Mouse (Mus musculus) small intestine, adult 2 months (tissue): Measurements from ENCODE around the gene Traf4. TPM values are rescaled to one million over a fixed set of nuclear protein-coding genes. Genes with fewer than 3 reads are reported as not detected.

Source experiments
- H3K27ac ChIP-seq: fragments of 200-500 bp; 2 replicates; pipeline ENCODE4 v1.5.1; 2012; ENCODE audit warnings: low read depth, low read length, control low read depth, inconsistent platforms; ENCODE audit not compliant: insufficient read depth
- H3K27me3 ChIP-seq: fragments of 200-500 bp; 2 replicates; pipeline ENCODE4 v1.6.1; 2012; ENCODE audit warnings: mild to moderate bottlenecking, moderate library complexity, low read length, inconsistent platforms; ENCODE audit not compliant: control insufficient read depth, insufficient read depth
- H3K36me3 ChIP-seq: fragments of 200-500 bp; 2 replicates; pipeline ENCODE4 v1.6.1; 2012; ENCODE audit warnings: mild to moderate bottlenecking, low read length, control low read depth, inconsistent platforms; ENCODE audit not compliant: control insufficient read depth, insufficient read depth
- H3K4me1 ChIP-seq: fragments of 200-500 bp; 2 replicates; pipeline ENCODE4 v1.6.1; 2012; ENCODE audit warnings: low read length, inconsistent platforms, mixed read lengths; ENCODE audit not compliant: control insufficient read depth, insufficient read depth, insufficient read length
- H3K4me3 ChIP-seq: fragments of 200-500 bp; 2 replicates; pipeline ENCODE4 v1.5.1; 2012; ENCODE audit warnings: low read depth, mild to moderate bottlenecking, control low read depth, inconsistent platforms, low read length, moderate library complexity
- CTCF ChIP-seq: fragments of 200-500 bp; IDR thresholded peaks from 2 replicates; pipeline ENCODE4 v1.5.1; 2012; ENCODE audit warnings: low read depth, mild to moderate bottlenecking, control low read depth, inconsistent platforms, low read length, moderate library complexity, mixed read lengths; ENCODE audit not compliant: insufficient replicate concordance, insufficient read length; ENCODE audit errors: extremely low read depth
- POLR2A ChIP-seq: fragments of 200-500 bp; IDR thresholded peaks from 2 replicates; pipeline ENCODE4 v1.6.1; 2012; ENCODE audit warnings: low read depth, mild to moderate bottlenecking, control low read depth, inconsistent platforms, low read length, moderate library complexity
- WGBS: fragments of 180-500 bp; shearing (Covaris S2); methylation state at CpG from one replicate; pipeline ENCODE4 v1.1.7; 2018; 5-methylcytosine and 5-hydroxymethylcytosine counted together
- polyA plus RNA-seq: library from polyadenylated mRNA; depleted of rRNA; stranded (reverse); fragments of >200 nt; gene quantifications from 2 replicates; pipeline ENCODE4 v1.2.3, GENCODE M21; 2012

Gene Traf4
- polyA plus RNA-seq, 1 experiment = 99.5 TPM

DNA sequence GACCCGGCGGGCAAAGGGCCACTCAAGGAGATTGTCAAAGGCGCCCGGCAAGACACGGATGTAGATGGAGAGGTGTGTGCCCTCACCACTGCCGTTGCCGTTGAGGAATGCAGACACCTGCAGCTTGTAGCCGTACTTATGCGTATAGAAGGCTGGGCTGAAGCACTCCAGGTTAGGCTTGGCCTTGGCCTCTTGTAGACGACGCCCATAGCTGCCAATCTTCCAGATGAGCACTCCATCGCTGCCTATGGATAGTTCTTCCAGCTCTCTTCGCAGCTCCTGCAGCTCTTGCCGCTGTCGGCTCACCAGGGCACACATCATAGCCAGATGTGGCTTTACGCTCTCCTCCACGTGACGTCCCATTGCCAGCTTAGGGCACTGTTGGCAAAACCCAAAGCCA is 5.2 kb downstream of the Traf4 start:
- no peaks in the 10 kb centered on the region for H3K27me3 ChIP-seq
- H3K4me1 ChIP-seq = peaks cover 25% of the 10 kb centered on the region
- WGBS = 84% methylated on average over 18 of the region's 18 CpGs
- no peak overlapping the region for H3K27ac ChIP-seq
- no peak overlapping the region for H3K4me3 ChIP-seq
- H3K36me3 ChIP-seq = peaks cover 41% of the 10 kb centered on the region
- TF ChIP-seq CTCF (no peak), POLR2A (no peak)

DNA sequence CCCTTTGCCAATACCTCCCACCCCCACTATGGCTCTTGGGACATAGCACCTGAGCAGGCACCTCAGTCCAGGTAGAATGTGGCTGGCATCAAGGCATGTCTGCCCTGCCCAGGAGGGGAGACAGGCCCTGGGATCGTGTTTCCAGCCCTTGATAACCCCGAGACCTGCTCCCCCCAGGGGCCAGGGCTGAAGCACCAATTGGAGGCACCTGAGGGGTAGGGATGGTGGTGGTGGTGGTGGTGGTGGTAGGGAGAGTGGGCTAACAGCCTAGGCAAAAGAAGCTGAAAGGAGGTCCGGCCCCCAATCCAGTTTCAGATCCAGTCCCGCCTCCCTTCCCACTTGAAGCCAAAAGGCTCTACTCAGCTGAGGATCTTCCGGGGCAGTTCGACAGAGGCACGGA is 5.8 kb downstream of the Traf4 start:
- Histone ChIP-seq H3K36me3 (peaks cover 44% of the 10 kb centered on the region), H3K27ac (no peak overlapping the region)
- 77% methylated on average over 7 of the region's 7 CpGs for WGBS

DNA sequence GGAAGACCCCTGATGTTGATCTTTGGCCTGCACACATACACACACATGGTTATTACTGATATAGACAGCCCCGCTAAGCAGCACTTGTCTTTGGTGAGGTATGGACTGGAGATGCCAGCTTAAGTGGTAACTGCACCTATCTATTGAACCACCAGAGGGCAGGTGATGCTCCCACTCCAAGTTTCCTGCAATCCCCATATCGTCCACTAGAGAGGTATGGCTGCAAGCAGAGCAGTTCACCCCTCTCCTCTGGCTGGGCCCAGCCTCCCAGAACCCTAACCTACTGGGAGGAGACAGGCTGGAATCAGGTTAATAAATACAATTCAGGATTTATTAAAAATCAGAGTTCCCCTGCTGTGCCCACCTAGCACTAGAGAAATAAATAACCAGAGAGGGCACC is 6.3 kb downstream of the Traf4 start:
- Histone ChIP-seq H3K27me3 (no peaks in the 10 kb centered on the region), H3K27ac (no peak overlapping the region), H3K4me1 (peaks cover 21% of the 10 kb centered on the region), H3K36me3 (peaks cover 47% of the 10 kb centered on the region), H3K4me3 (no peak overlapping the region)
- TF ChIP-seq POLR2A (no peak), CTCF (peak; percentile 98; the same call in 1 of the 2 replicates)
- WGBS = 18% methylated on average over 2 of the region's 2 CpGs

More for the DNA sequence above, 5.8 kb downstream of the Traf4 start:
- Histone ChIP-seq H3K27me3 (no peaks in the 10 kb centered on the region), H3K4me1 (peaks cover 25% of the 10 kb centered on the region), H3K4me3 (no peak overlapping the region)
- TF ChIP-seq POLR2A (no peak), CTCF (no peak)

DNA sequence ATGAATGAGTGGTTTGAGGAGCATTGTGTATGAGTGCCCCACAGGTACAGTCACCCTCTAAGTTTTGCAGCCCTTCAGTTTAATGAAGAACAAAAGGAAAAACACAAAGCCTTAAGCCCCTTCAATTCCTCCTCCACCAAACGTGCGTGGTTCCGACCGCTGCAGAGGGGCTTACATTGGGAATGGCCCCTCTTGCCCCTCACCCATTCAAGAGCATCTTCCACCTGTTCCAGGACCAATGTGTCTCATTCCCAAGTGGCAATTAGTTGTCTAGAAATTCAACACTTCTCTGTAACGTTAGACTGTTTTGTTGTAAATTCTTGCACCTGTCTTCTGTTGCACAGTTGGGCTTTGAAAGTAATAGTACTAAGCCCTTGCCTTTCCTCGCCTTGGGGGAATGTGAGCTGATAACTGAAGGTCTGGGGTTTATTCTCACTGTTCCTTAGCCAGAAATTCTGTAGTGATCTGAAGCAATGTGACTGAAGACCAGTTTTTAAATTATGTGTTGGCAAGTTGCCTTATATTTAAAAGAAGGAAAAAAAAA is 9.2 kb downstream of the Traf4 start:
- H3K36me3 ChIP-seq = peaks cover 51% of the 10 kb centered on the region
- H3K27me3 ChIP-seq = no peaks in the 10 kb centered on the region
- no peak overlapping the region for H3K4me3 ChIP-seq
- no peak overlapping the region for H3K27ac ChIP-seq
- WGBS = 84% methylated on average over 6 of the region's 6 CpGs
- TF ChIP-seq POLR2A (no peak), CTCF (no peak)
- no peaks in the 10 kb centered on the region; the same call in 1 of the 2 replicates for H3K4me1 ChIP-seq

DNA sequence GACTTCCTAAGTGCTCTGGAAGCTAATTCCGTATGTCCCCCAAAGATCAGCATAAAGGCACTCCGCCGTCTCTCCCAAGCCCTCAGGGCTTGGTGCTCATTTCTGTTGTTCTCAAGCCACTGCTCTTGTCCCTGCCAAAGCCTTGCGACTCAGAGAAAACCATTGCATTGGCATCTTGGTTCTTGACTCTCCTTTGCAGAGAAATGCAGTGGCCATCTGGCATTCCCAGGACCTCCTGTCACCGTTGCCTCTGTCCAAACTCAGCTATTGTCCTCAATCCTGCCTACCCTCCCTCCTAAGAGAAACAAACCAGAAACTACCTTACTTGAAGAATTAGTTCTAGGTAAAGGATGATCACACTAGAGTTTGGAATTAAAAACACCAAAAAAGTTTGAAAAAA is 9.7 kb downstream of the Traf4 start:
- no peak for TF ChIP-seq CTCF
- no peaks in the 10 kb centered on the region for H3K27me3 ChIP-seq
- no peak overlapping the region for H3K27ac ChIP-seq
- H3K4me1 ChIP-seq = no peaks in the 10 kb centered on the region; the same call in 1 of the 2 replicates
- H3K4me3 ChIP-seq = no peak overlapping the region
- H3K36me3 ChIP-seq = peaks cover 49% of the 10 kb centered on the region
- 91% methylated on average over 5 of the region's 5 CpGs for WGBS

DNA sequence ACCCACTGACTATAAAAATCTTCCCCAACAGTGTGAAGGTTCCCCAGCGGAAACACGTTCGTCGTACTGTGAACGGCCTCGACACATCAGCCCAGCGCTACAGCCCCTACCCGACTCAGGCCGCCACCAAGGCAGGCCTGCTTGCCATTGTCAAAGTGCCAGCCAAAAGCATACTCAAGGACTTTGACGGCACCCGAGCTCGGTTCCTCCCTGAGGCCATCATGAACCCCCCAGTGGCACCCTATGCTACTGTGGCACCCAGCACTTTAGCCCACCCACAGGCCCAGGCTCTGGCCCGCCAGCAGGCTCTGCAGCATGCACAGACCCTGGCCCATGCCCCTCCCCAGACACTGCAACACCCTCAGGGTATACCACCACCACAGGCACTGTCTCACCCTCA is 11.6 kb downstream of the Traf4 start:
- Histone ChIP-seq H3K27me3 (no peaks in the 10 kb centered on the region), H3K4me3 (no peak overlapping the region), H3K27ac (no peak overlapping the region), H3K36me3 (peaks cover 40% of the 10 kb centered on the region), H3K4me1 (no peaks in the 10 kb centered on the region; the same call in 1 of the 2 replicates)
- WGBS = 88% methylated on average over 13 of the region's 13 CpGs
- TF ChIP-seq POLR2A = no peak
- TF ChIP-seq CTCF = no peak

DNA sequence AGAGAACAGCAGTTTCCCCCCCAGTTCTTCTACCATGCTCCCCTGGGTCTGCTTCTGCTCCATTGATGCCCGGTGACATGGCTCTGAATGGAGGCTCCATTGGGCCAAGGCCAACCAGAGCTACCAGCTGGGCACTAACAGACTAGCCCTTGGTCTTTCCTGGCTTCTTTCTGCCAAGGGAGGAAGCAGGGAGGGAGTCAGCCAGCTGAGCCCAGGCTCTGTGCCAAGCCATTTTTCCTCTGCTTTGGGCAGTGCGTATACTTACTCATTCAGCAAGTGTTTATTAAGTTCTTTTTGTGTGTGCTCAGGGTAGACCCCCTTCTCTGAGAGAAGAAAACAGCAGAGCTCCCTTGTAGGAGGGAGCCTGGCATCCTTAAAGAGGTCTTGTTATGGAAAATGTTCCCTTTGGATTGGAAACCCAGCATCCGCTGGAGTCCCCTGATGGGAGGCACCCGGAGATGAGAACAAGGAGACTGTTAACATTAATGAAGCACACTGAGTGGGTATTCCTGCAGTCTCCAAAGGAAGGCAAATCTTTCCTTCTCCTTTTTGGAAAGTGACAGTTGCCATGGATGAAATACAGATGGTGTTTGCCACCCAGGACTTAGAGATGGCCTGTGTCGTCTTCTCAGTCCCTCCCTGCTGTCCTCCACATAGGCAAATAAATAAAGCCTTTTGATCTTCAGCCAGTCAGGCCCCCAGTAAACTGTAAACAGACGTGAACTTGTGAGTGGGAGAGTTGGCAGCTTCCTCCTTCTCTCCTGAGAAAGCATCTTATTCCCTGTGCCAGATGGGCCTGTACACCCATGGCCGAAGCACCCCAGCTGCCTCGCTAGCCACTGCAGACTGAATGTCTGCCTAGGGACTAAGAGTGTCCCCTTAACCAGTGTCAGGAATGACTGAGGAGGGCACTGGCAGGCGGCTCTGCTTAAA is 12.8 kb downstream of the Traf4 start:
- TF ChIP-seq POLR2A (no peak), CTCF (no peak)
- Histone ChIP-seq H3K36me3 (peaks cover 36% of the 10 kb centered on the region), H3K27ac (0 out of 2 replicates have a peak overlapping the region, but pooled peaks have one; percentile 14), H3K4me1 (no peaks in the 10 kb centered on the region; the same call in 1 of the 2 replicates), H3K4me3 (no peak overlapping the region), H3K27me3 (no peaks in the 10 kb centered on the region)
- WGBS = 75% methylated on average over 9 of the region's 9 CpGs
